Mouse (Mus musculus) lung, postnatal 0 days (tissue): ENCODE measurements around the gene Kncn.

Experiments
- CTCF ChIP-seq: IDR thresholded peaks from 2 replicates; pipeline ENCODE4 v1.5.1; 2016; ENCODE audit warnings: antibody characterized with exemption, mild to moderate bottlenecking
- EP300 ChIP-seq: IDR thresholded peaks from 2 replicates; pipeline ENCODE4 v1.6.1; 2016; ENCODE audit warnings: antibody characterized with exemption, mild to moderate bottlenecking, control low read depth

DNA sequence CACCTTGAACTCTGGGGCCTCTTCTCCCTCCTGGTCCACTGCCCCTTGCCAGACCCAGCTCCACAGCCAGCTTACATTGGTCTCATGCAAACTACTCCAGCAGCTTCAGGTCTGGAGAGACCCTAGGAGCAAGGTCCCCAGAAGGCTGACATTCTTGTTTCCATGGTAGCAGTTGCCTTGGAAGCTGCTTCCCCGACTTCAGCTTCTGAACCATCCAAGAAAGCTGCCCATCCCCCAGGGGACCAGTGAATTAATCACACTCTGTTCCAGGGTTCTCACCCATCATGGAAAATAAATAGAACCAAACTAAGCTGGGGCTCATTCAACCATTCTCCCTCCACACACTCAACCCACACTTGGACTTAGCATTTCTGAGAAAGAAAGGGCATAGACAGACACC is 3.0 kb upstream of the Kncn start:
- TF ChIP-seq CTCF (no peak), EP300 (no peak)
